Mouse (Mus musculus): Measurements from ENCODE around the gene Msx2.

Msx2 gene

GRCm38 (mm10) chr13:53417701-53418100 is 55.2 kb downstream of the Msx2 start:
- intact Hi-C loops (cut with DNase I) = no loop called here

Measured in adrenal gland (tissue).